Comparison of ENCODE assay signal across 11 mouse cellular contexts in genomic region chr7:30744022-30744598, GRCm38 (mm10). TPM values are rescaled to one million over a fixed set of nuclear protein-coding genes. Genes with fewer than 3 reads are reported as not detected.
A peak's percentile ranks its signal among the peaks of the same experiment; 100 is the strongest.
DNase-seq lines count a peak whose midpoint lies in the region; ATAC-seq lines count a peak whose summit lies in the region.
"Had no signal": no experiment of that assay in that cellular context is flagged by ENCODE, and none has a peak within 500 bp of the region (broad histone marks: within the 10 kb centered on the region; RNA-seq: fewer than 3 reads in every experiment).

No protein-coding gene starts in this region.

- H3K27me3 ChIP-seq in heart, embryonic 15.5 days = no peaks in the 10 kb centered on the region
- no peaks in the 10 kb centered on the region for H3K27me3 ChIP-seq in heart, embryonic 12.5 days (replicated peaks)
- no peaks in the 10 kb centered on the region for H3K27me3 ChIP-seq in forebrain, embryonic 11.5 days (ENCODE audit: control insufficient read depth, insufficient read depth, low read length)
- H3K27me3 ChIP-seq: midbrain, embryonic 15.5 days had no signal

- H3K9me3 ChIP-seq in heart, embryonic 15.5 days (replicated peaks) = no peaks in the 10 kb centered on the region
- H3K9me3 ChIP-seq in heart, embryonic 12.5 days (replicated peaks) = peaks cover 2% of the 10 kb centered on the region; the same call in 1 of the 2 replicates
- no peaks in the 10 kb centered on the region for H3K9me3 ChIP-seq in forebrain, embryonic 11.5 days (ENCODE audit: control insufficient read depth, low read length)
- H3K9me3 ChIP-seq: midbrain, embryonic 15.5 days had no signal

- no peak overlapping the region for H3K4me2 ChIP-seq in heart, embryonic 15.5 days
- no peak overlapping the region for H3K4me2 ChIP-seq in heart, embryonic 12.5 days
- H3K4me2 ChIP-seq in forebrain, embryonic 11.5 days (ENCODE audit: low read depth, low read length, severe bottlenecking) = no peak overlapping the region
- H3K4me2 ChIP-seq: midbrain, embryonic 15.5 days had no signal

- ATAC-seq in heart, embryonic 15.5 days (replicated peaks; ENCODE audit: insufficient number of reproducible peaks, insufficient read depth, low FRiP score, low read depth) = 0 out of 2 replicates have a peak, but pooled peaks have one; percentile 41
- no peak for ATAC-seq in heart, embryonic 12.5 days (ENCODE audit: insufficient number of reproducible peaks, low FRiP score)
- ATAC-seq in forebrain, embryonic 11.5 days (replicated peaks; ENCODE audit: low FRiP score) = no peak
- ATAC-seq: midbrain, embryonic 15.5 days had no signal

- no peak overlapping the region for H3K27ac ChIP-seq in heart, embryonic 15.5 days
- no peak overlapping the region for H3K27ac ChIP-seq in heart, embryonic 12.5 days (ENCODE audit: poor library complexity, severe bottlenecking)
- H3K27ac ChIP-seq in forebrain, embryonic 11.5 days (ENCODE audit: low read depth, low read length) = no peak overlapping the region
- H3K27ac ChIP-seq: midbrain, embryonic 15.5 days had no signal

- H3K4me3 ChIP-seq in heart, embryonic 15.5 days = no peak overlapping the region
- H3K4me3 ChIP-seq in heart, embryonic 12.5 days = no peak overlapping the region
- H3K4me3 ChIP-seq in forebrain, embryonic 11.5 days (ENCODE audit: low read depth, low read length) = no peak overlapping the region
- H3K4me3 ChIP-seq: erythroblast, embryonic 14.5 days; midbrain, embryonic 15.5 days had no signal

- H3K9ac ChIP-seq in heart, embryonic 15.5 days = no peak overlapping the region
- no peak overlapping the region for H3K9ac ChIP-seq in heart, embryonic 12.5 days
- H3K9ac ChIP-seq in forebrain, embryonic 11.5 days (ENCODE audit: low read length) = no peak overlapping the region
- H3K9ac ChIP-seq: midbrain, embryonic 15.5 days had no signal

- H3K4me1 ChIP-seq in heart, embryonic 15.5 days (replicated peaks) = peaks cover 9% of the 10 kb centered on the region
- peaks cover 3% of the 10 kb centered on the region for H3K4me1 ChIP-seq in heart, embryonic 12.5 days (replicated peaks)
- no peaks in the 10 kb centered on the region for H3K4me1 ChIP-seq in forebrain, embryonic 11.5 days (replicated peaks; ENCODE audit: control insufficient read depth, insufficient read depth, low read length)
- H3K4me1 ChIP-seq: midbrain, embryonic 15.5 days had no signal

- 22% methylated on average over 4 of the region's 4 CpGs for WGBS in heart, embryonic 15.5 days
- WGBS in heart, embryonic 12.5 days = 35% methylated on average over 4 of the region's 4 CpGs
- 68% methylated on average over 4 of the region's 4 CpGs for WGBS in forebrain, embryonic 11.5 days

- DNase-seq in urinary bladder, postnatal 14 days (ENCODE audit: low spot score) = peak; percentile 63
- DNase-seq in urinary bladder, adult 2 months (ENCODE audit: low spot score) = no peak
- peak; percentile 77 to 86 for DNase-seq in lung, adult 18-20 months
- DNase-seq in yolk sac, embryonic 10.5 days (ENCODE audit: low spot score) = peak; percentile 25
- DNase-seq in forebrain, embryonic 11.5 days (ENCODE audit: low spot score) = no peak
- no peak for DNase-seq in spleen, postnatal 4 days (ENCODE audit: low spot score in 2 of 2)

- no peaks in the 10 kb centered on the region for H3K36me3 ChIP-seq in heart, embryonic 15.5 days
- H3K36me3 ChIP-seq in heart, embryonic 12.5 days = 0 out of 2 replicates have a peak, but pooled peaks cover 11% of the 10 kb centered on the region
- H3K36me3 ChIP-seq in forebrain, embryonic 11.5 days (ENCODE audit: control insufficient read depth, insufficient read depth, low read length) = no peaks in the 10 kb centered on the region

RNA-seq across cellular contexts. Expression of gene Gapdhs, which starts 0.6 kb away (rescaled TPM):
- 0.13 TPM in 1 of 2 replicates, not detected in the other for polyA plus RNA-seq in heart, embryonic 15.5 days (2015; fragmentation: Nextera tagmentation; extraction: Ambion mirVana)
- not detected in 2 replicates for polyA plus RNA-seq in heart, embryonic 12.5 days (2016; fragmentation: Nextera tagmentation; extraction: Ambion mirVana)
- polyA plus RNA-seq in urinary bladder, adult 2 months (2012; rRNA removed) = not detected in 2 replicates
- 0.33 and 1.5 TPM in 2 replicates for polyA plus RNA-seq in forebrain, embryonic 11.5 days (2014; fragmentation: Nextera tagmentation; extraction: Ambion mirVana)
- polyA plus RNA-seq: erythroblast, embryonic 14.5 days; small intestine, adult 2 months had no signal

RNA-seq across cellular contexts. Expression of gene Sbsn, which starts 7.2 kb away (rescaled TPM):
- polyA plus RNA-seq in heart, embryonic 15.5 days (2015; fragmentation: Nextera tagmentation; extraction: Ambion mirVana) = 1.2 and 1.5 TPM in 2 replicates
- 0.58 and 0.72 TPM in 2 replicates for polyA plus RNA-seq in heart, embryonic 12.5 days (2016; fragmentation: Nextera tagmentation; extraction: Ambion mirVana)
- polyA plus RNA-seq in urinary bladder, adult 2 months (2012; rRNA removed) = 17.9 and 21.2 TPM in 2 replicates
- 0.27 and 1.8 TPM in 2 replicates for polyA plus RNA-seq in forebrain, embryonic 11.5 days (2014; fragmentation: Nextera tagmentation; extraction: Ambion mirVana)

RNA-seq across cellular contexts. Expression of gene Tmem147, which starts 14.8 kb away (rescaled TPM):
- polyA plus RNA-seq in heart, embryonic 15.5 days (2015; fragmentation: Nextera tagmentation; extraction: Ambion mirVana) = 167 and 172 TPM in 2 replicates
- polyA plus RNA-seq in heart, embryonic 12.5 days (2016; fragmentation: Nextera tagmentation; extraction: Ambion mirVana) = 158 and 165 TPM in 2 replicates
- 97.6 and 129 TPM in 2 replicates for polyA plus RNA-seq in urinary bladder, adult 2 months (2012; rRNA removed)
- polyA plus RNA-seq in forebrain, embryonic 11.5 days (2014; fragmentation: Nextera tagmentation; extraction: Ambion mirVana) = 133 and 153 TPM in 2 replicates

RNA-seq across cellular contexts. Expression of gene Dmkn, which starts 19.4 kb away (rescaled TPM):
- 2.8 and 3.6 TPM in 2 replicates for polyA plus RNA-seq in heart, embryonic 15.5 days (2015; fragmentation: Nextera tagmentation; extraction: Ambion mirVana)
- 1.1 TPM in 2 replicates for polyA plus RNA-seq in heart, embryonic 12.5 days (2016; fragmentation: Nextera tagmentation; extraction: Ambion mirVana)
- 9.8 and 16.2 TPM in 2 replicates for polyA plus RNA-seq in urinary bladder, adult 2 months (2012; rRNA removed)
- polyA plus RNA-seq in forebrain, embryonic 11.5 days (2014; fragmentation: Nextera tagmentation; extraction: Ambion mirVana) = not detected in 2 replicates
- polyA plus RNA-seq: erythroblast, embryonic 14.5 days had no signal

RNA-seq across cellular contexts. Expression of gene Atp4a, which starts 32.1 kb away (rescaled TPM):
- polyA plus RNA-seq in heart, embryonic 15.5 days (2015; fragmentation: Nextera tagmentation; extraction: Ambion mirVana) = 0.37 and 0.62 TPM in 2 replicates
- 0.78 and 0.98 TPM in 2 replicates for polyA plus RNA-seq in heart, embryonic 12.5 days (2016; fragmentation: Nextera tagmentation; extraction: Ambion mirVana)
- 0.03 TPM in 1 of 2 replicates, not detected in the other for polyA plus RNA-seq in urinary bladder, adult 2 months (2012; rRNA removed)
- polyA plus RNA-seq in forebrain, embryonic 11.5 days (2014; fragmentation: Nextera tagmentation; extraction: Ambion mirVana) = 0.72 and 1.7 TPM in 2 replicates
- polyA plus RNA-seq: erythroblast, embryonic 14.5 days had no signal

Comparison
In these comparisons a context has a peak if more than half of its experiments do, and no peak if none do; other contexts are left out.
1. DNase-seq: peak in urinary bladder, postnatal 14 days (single experiment), lung, adult 18-20 months (2 of 2) and yolk sac, embryonic 10.5 days (single experiment); none in urinary bladder, adult 2 months (single experiment), forebrain, embryonic 11.5 days (single experiment) and spleen, postnatal 4 days (0 of 2).